Mouse (Mus musculus): Measurements from ENCODE around the gene Rgs3.

DNA sequence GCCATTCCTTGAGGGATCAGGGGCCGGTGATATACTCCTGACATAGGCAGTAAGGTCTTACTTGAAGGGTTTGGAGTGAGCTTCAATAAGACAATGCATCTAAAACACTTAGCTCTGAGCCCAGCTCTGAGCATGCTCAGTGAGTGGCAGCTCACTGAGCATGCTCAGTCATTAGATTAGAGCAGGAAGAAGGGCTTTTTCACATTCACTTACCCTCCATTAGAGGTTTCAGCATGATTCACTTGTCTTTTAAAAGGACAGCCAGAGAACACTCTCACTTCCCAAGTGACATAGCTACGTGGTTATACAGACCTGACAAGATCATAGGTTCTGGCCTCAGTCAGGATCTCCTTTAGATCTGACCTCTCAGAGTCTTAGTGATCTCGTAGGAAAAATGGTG lies 89.2 kb downstream of the Rgs3 start:
- TF ChIP-seq EP300 (IDR thresholded peaks at IDR 0.05; ENCODE audit: low read depth) (no peak), CTCF (IDR thresholded peaks at IDR 0.05; ENCODE audit: low read depth) (no peak)
